Mouse (Mus musculus): ENCODE measurements at regions not wholly inside any gene's neighbourhood (a gene's known extent, or its start where the extent isn't known, plus 50 kb on each side); places are given as distances from the start of the nearest gene placed in this dataset.
A peak's percentile ranks its signal among the peaks of the same experiment; 100 is the strongest.
"Not testable (repeated sequence)": the region's sequence is repeated elsewhere in the genome, so short reads cannot be mapped to it uniquely, and the experiment has no call there.

DNA sequence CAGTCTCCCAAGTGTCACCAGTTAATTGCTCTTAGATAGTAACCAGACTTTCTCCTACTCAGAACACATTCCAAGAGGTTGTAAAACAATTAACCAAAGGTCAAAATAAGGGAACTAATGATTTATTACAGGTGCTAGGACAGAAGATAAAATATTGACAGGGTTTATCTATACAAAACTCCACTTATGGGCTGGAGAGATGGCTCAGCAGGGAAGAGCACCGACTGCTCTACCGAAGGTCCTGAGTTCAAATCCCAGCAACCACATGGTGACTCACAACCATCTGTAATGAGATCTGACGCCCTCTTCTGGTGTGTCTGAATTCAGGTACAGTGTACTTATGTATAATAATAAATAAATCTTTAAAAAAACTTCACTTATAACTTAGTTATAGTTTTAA is 127.6 kb upstream of the Gdi2 start:
- not testable (repeated sequence) for DNase-seq (ENCODE audit: low read depth, low spot score); H3K27me3 ChIP-seq (ENCODE audit: control insufficient read depth, insufficient read depth, low read length, poor library complexity, severe bottlenecking); H3K36me3 ChIP-seq (ENCODE audit: control insufficient read depth, insufficient read depth, low read length, poor library complexity, severe bottlenecking)

DNA sequence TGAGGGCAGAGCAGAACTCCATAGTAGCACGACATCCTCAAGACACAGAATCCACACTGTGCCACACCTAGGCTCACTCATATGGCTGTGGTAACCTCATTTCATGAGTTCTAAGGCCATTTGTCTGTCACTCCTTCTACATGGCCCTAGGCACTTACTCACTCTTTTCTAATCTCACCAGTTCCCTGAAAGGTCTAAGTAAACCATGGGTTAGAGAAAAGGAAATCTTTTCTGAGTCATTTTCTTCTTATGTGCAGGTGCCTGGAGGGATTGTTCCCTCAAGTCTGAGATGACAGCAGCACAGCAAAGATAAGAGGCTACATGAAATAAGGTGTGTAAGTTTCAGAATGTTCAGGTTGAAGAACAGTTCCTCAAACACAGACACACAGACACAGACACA is 120.8 kb upstream of the Gdi2 start:
- Histone ChIP-seq H3K36me3 (ENCODE audit: control insufficient read depth, insufficient read depth, low read length, poor library complexity, severe bottlenecking) (no peaks in the 10 kb centered on the region), H3K27me3 (ENCODE audit: control insufficient read depth, insufficient read depth, low read length, poor library complexity, severe bottlenecking) (no peaks in the 10 kb centered on the region)
- DNase-seq (ENCODE audit: low read depth, low spot score), result no peak

DNA sequence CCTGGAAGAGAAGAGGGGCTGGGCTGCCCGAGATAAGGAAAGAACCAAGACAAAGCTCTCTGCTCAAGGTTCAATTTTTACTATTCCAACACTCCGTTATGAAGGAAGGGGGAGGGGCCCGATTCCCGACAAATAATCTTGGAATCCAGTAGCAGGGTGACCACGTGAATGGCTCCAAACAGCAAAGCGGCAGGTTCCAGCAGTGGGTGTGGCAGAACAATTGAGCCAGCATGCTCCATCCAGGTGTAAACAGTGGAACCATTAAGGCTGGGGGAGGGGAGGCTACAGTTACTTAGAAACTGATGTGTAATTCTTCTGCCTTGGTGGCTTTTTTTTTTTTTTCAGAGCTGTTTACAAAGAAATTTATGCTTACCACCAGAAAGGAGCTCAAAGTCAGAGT is 82.5 kb upstream of the Gdi2 start:
- not testable (repeated sequence) for H3K36me3 ChIP-seq (ENCODE audit: control insufficient read depth, insufficient read depth, low read length, poor library complexity, severe bottlenecking); H3K27me3 ChIP-seq (ENCODE audit: control insufficient read depth, insufficient read depth, low read length, poor library complexity, severe bottlenecking); DNase-seq (ENCODE audit: low read depth, low spot score)

DNA sequence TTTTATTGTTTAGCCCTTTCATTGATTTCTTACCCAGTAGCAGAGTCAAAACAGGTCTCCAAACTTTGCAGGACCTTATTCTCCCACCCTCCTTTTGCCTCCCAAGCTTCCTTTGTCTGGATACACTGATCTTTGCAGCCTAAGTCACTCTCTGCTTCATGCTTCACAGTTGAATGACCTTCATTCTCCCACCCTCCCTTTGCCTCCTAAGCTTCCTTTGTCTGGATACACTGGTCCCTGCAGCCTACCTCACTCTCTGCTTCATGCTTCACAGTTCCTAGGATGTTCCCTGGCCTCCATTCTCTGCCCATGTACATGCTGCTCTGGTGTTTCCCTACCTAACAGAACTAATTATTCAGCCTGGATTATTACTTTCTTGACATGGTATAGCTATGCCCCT is 61.0 kb upstream of the Gdi2 start:
- no peak for DNase-seq (ENCODE audit: low read depth, low spot score)
- H3K36me3 ChIP-seq (ENCODE audit: control insufficient read depth, insufficient read depth, low read length, poor library complexity, severe bottlenecking), result no peaks in the 10 kb centered on the region
- no peaks in the 10 kb centered on the region for H3K27me3 ChIP-seq (ENCODE audit: control insufficient read depth, insufficient read depth, low read length, poor library complexity, severe bottlenecking)

DNA sequence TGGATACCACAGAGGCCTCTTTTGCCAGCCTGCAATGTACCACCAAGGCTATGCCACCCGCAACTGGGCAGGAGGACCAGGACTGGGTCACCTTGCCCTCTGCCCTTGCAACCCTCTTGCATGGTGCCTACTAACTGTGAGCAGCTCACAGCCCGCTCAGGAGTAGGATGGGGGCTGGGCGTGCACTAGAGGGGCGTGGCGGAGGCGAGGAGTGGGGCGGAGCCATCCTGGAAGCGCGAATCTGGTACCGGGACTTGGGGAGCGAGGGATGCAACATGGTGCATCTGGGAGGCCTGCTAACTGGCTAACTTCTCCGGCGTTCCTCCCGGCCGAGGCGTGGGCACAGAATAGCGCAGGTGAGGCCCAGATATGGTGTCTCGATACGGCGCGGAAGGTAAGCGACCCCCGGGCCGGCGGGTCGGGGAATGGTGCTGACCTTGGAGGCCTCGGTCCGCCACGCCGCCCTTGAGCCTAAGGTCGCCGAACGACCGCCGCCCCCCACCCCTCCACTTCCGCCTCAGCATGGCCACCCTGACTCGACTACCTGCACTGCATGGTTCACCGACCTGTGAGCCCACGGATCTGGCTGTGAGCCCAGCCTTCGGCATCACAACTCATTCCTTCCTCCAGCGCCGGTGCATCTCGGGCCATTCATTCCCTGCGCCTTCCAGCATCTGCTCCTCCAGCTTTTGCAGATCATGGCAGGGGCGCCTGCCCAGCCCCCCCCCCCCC is 59.7 kb upstream of the Gdi2 start:
- Histone ChIP-seq H3K27me3 (ENCODE audit: control insufficient read depth, insufficient read depth, low read length, poor library complexity, severe bottlenecking) (no peaks in the 10 kb centered on the region), H3K36me3 (ENCODE audit: control insufficient read depth, insufficient read depth, low read length, poor library complexity, severe bottlenecking) (no peaks in the 10 kb centered on the region)
- peak; percentile 59 for DNase-seq (ENCODE audit: low read depth, low spot score)

Measured in splenic B cell, adult 2 months (primary cell).